ENCODE assay signal across 11 mouse cellular contexts in the genomic region with DNA sequence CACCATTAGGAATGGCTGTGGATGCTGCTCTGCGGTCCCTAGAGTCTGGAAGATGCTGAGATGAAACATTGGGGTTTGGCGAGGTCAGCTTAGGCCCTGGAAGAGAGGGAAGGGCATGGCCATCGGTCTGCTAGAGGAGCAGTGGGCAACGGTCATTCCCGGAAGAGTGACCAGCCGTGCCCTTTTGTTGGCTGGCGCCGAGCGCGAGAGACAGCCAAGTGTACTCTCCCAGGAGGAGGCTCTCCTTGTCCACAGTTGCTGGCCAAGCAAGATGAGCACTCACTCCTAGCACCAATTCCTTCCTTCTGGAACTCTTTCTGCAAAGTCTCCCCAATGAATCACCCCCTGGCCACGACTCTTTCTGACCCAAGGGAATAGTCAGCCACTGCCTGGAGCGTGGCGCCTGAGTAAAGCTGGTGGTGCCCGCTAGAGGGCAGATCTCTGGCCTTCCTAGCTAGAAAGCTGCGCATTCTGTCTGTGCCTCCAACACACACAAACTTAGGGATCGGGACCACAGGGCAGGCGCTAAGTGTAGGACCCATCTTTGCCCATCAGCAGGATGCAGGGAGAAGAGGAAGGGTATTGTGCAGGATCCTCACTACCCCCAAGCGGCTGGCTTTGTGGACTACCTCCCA. TPM values are rescaled to one million over a fixed set of nuclear protein-coding genes. Genes with fewer than 3 reads are reported as not detected.
DNase-seq lines count a peak whose midpoint lies in the region; ATAC-seq and TF ChIP-seq lines count a peak whose summit lies in the region.
"Had no signal": no experiment of that assay in that cellular context is flagged by ENCODE, and none has a peak within 500 bp of the region (broad histone marks: within the 10 kb centered on the region; RNA-seq: fewer than 3 reads in every experiment).

No protein-coding gene starts in this region.

- no peaks in the 10 kb centered on the region for H3K36me3 ChIP-seq in testis, adult 2 months (ENCODE audit: control insufficient read depth, insufficient read depth, low read length)
- H3K36me3 ChIP-seq in kidney, postnatal 0 days (ENCODE audit: insufficient read depth, low read length) = no peaks in the 10 kb centered on the region
- no peaks in the 10 kb centered on the region for H3K36me3 ChIP-seq in stomach, embryonic 16.5 days (ENCODE audit: control insufficient read depth, insufficient read depth, low read length)
- H3K36me3 ChIP-seq: liver, embryonic 13.5 days had no signal

- H3K27ac ChIP-seq in cerebellum, adult 2 months (ENCODE audit: insufficient read depth, low read length) = no peak overlapping the region
- H3K27ac ChIP-seq in testis, adult 2 months (ENCODE audit: control insufficient read depth, insufficient read depth, low read depth, low read length) = no peak overlapping the region
- H3K27ac ChIP-seq in kidney, postnatal 0 days = no peak overlapping the region
- H3K27ac ChIP-seq in stomach, embryonic 16.5 days (ENCODE audit: low read length) = no peak overlapping the region
- H3K27ac ChIP-seq: liver, embryonic 13.5 days had no signal

- H3K9me3 ChIP-seq in kidney, postnatal 0 days (replicated peaks; ENCODE audit: low read length) = no peaks in the 10 kb centered on the region
- no peaks in the 10 kb centered on the region for H3K9me3 ChIP-seq in stomach, embryonic 16.5 days (replicated peaks; ENCODE audit: control insufficient read depth, low read length)
- H3K9me3 ChIP-seq: liver, embryonic 13.5 days had no signal

- no peak overlapping the region for H3K9ac ChIP-seq in kidney, postnatal 0 days (ENCODE audit: low read depth, low read length)
- H3K9ac ChIP-seq in stomach, embryonic 16.5 days (ENCODE audit: low read length) = no peak overlapping the region
- H3K9ac ChIP-seq: liver, embryonic 13.5 days had no signal

- 52% methylated on average over 18 of the region's 18 CpGs for WGBS in cerebellum, adult 2 months
- WGBS in kidney, postnatal 0 days = 58% methylated on average over 18 of the region's 18 CpGs
- 55% methylated on average over 18 of the region's 18 CpGs for WGBS in stomach, embryonic 16.5 days

- H3K4me1 ChIP-seq in cerebellum, adult 2 months (ENCODE audit: control insufficient read depth, insufficient read depth, low read length) = no peaks in the 10 kb centered on the region
- peaks cover 14% of the 10 kb centered on the region for H3K4me1 ChIP-seq in testis, adult 2 months (ENCODE audit: control insufficient read depth, insufficient read depth, low read length)
- no peaks in the 10 kb centered on the region for H3K4me1 ChIP-seq in kidney, postnatal 0 days (replicated peaks; ENCODE audit: insufficient read depth, low read length)
- H3K4me1 ChIP-seq in stomach, embryonic 16.5 days (ENCODE audit: control insufficient read depth, insufficient read depth, low read length) = no peaks in the 10 kb centered on the region

- no peaks in the 10 kb centered on the region for H3K27me3 ChIP-seq in cerebellum, adult 2 months (ENCODE audit: control insufficient read depth, insufficient read depth, low read length)
- H3K27me3 ChIP-seq in testis, adult 2 months (ENCODE audit: control insufficient read depth, insufficient read depth, low read length) = no peaks in the 10 kb centered on the region
- peaks cover 4% of the 10 kb centered on the region for H3K27me3 ChIP-seq in kidney, postnatal 0 days (ENCODE audit: insufficient read depth, low read length)
- H3K27me3 ChIP-seq in stomach, embryonic 16.5 days (ENCODE audit: control insufficient read depth, insufficient read depth, low read length) = peaks cover 9% of the 10 kb centered on the region

- no peak overlapping the region for H3K4me2 ChIP-seq in kidney, postnatal 0 days (ENCODE audit: low read length)
- H3K4me2 ChIP-seq in stomach, embryonic 16.5 days (ENCODE audit: low read depth, low read length) = no peak overlapping the region
- H3K4me2 ChIP-seq: liver, embryonic 13.5 days had no signal

- H3K4me3 ChIP-seq in cerebellum, adult 2 months (replicated peaks; ENCODE audit: insufficient read depth, low read depth, low read length) = no peak overlapping the region
- H3K4me3 ChIP-seq in testis, adult 2 months (ENCODE audit: control insufficient read depth, low read depth, low read length) = no peak overlapping the region
- no peak overlapping the region for H3K4me3 ChIP-seq in kidney, postnatal 0 days (replicated peaks; ENCODE audit: low read depth, low read length)
- no peak overlapping the region for H3K4me3 ChIP-seq in stomach, embryonic 16.5 days (replicated peaks; ENCODE audit: low read length)
- H3K4me3 ChIP-seq: liver, embryonic 13.5 days had no signal

- DNase-seq in cerebellum, adult 2 months = no peak
- no peak for DNase-seq in cerebellum, postnatal 4 days (ENCODE audit: low spot score in 2 of 2)
- no peak for DNase-seq in testis, postnatal 10 days (ENCODE audit: low spot score)
- peak; percentile 18 for DNase-seq in kidney, postnatal 0 days (ENCODE audit: low spot score)
- no peak for DNase-seq in right cerebral cortex, adult 2 months (ENCODE audit: low spot score in 2 of 2)
- DNase-seq: cerebellum, adult 9-10 months; liver, embryonic 13.5 days had no signal

- ATAC-seq in kidney, postnatal 0 days (replicated peaks; ENCODE audit: low FRiP score, low read depth) = no peak
- peak; percentile 33; the same call in 1 of the 2 replicates for ATAC-seq in stomach, embryonic 16.5 days (ENCODE audit: insufficient read depth, low FRiP score)
- no peak for ATAC-seq in erythroid progenitor cell, adult 5-6 weeks (replicated peaks; ENCODE audit: low FRiP score, poor library complexity, severe bottlenecking)

- TF ChIP-seq POLR2A in cerebellum, adult 2 months (IDR thresholded peaks at IDR 0.05; ENCODE audit: borderline replicate concordance, insufficient read depth, low read length) = no peak
- no peak for TF ChIP-seq POLR2A in testis, adult 2 months (IDR thresholded peaks at IDR 0.05; ENCODE audit: control insufficient read depth, low read depth, low read length)

- TF ChIP-seq CTCF in cerebellum, adult 2 months (IDR thresholded peaks at IDR 0.05; ENCODE audit: borderline replicate concordance, insufficient read depth, low read depth, low read length) = peak; percentile 34; the same call in 1 of the 2 replicates
- peak; percentile 44; the same call in 1 of the 2 replicates for TF ChIP-seq CTCF in testis, adult 2 months (IDR thresholded peaks at IDR 0.05; ENCODE audit: control insufficient read depth, insufficient read depth, insufficient replicate concordance, low read depth, low read length)
- TF ChIP-seq CTCF in kidney, postnatal 0 days (IDR thresholded peaks at IDR 0.05; ENCODE audit: low read depth) = peak; percentile 55

RNA-seq across cellular contexts. Expression of gene Fitm2, which starts 7.9 kb away (rescaled TPM):
- 20.2 and 21.5 TPM in 2 replicates for polyA plus RNA-seq in cerebellum, adult 2 months (2012; rRNA removed)
- polyA plus RNA-seq in testis, adult 2 months (2012; rRNA removed) = 3.4 and 3.6 TPM in 2 replicates
- polyA plus RNA-seq in kidney, postnatal 0 days (2015; fragmentation: Nextera tagmentation; extraction: Ambion mirVana) = 10.3 and 10.4 TPM in 2 replicates
- 11.6 and 12.1 TPM in 2 replicates for polyA plus RNA-seq in stomach, embryonic 16.5 days (2015; fragmentation: Nextera tagmentation; extraction: Ambion mirVana)
- total RNA-seq in erythroid progenitor cell, adult 5-6 weeks (2015; ENCODE audit: low replicate concordance) = 1.1 TPM in 1 of 2 replicates, not detected in the other
- 0.26 and 1.7 TPM in 2 replicates for total RNA-seq in erythroid progenitor cell, adult 5-6 weeks (2017; ENCODE audit: low replicate concordance)

RNA-seq across cellular contexts. Expression of gene R3hdml, which starts 11.8 kb away (rescaled TPM):
- polyA plus RNA-seq in cerebellum, adult 2 months (2012; rRNA removed) = not detected in 2 replicates
- not detected in 2 replicates for polyA plus RNA-seq in testis, adult 2 months (2012; rRNA removed)
- polyA plus RNA-seq in kidney, postnatal 0 days (2015; fragmentation: Nextera tagmentation; extraction: Ambion mirVana) = 27.4 and 29.8 TPM in 2 replicates
- not detected in 2 replicates for polyA plus RNA-seq in stomach, embryonic 16.5 days (2015; fragmentation: Nextera tagmentation; extraction: Ambion mirVana)
- not detected in 2 replicates for total RNA-seq in erythroid progenitor cell, adult 5-6 weeks (2015; ENCODE audit: low replicate concordance)
- not detected in 2 replicates for total RNA-seq in erythroid progenitor cell, adult 5-6 weeks (2017; ENCODE audit: low replicate concordance)
- polyA plus RNA-seq: heart, embryonic 14.5 days; liver, embryonic 13.5 days had no signal

RNA-seq across cellular contexts. Expression of gene Hnf4a, which starts 26.3 kb away (rescaled TPM):
- 0.02 and 0.03 TPM in 2 replicates for polyA plus RNA-seq in cerebellum, adult 2 months (2012; rRNA removed)
- polyA plus RNA-seq in testis, adult 2 months (2012; rRNA removed) = 0.07 and 0.10 TPM in 2 replicates
- 21.6 and 24.3 TPM in 2 replicates for polyA plus RNA-seq in kidney, postnatal 0 days (2015; fragmentation: Nextera tagmentation; extraction: Ambion mirVana)
- 34.1 and 41.4 TPM in 2 replicates for polyA plus RNA-seq in stomach, embryonic 16.5 days (2015; fragmentation: Nextera tagmentation; extraction: Ambion mirVana)
- not detected in 2 replicates for total RNA-seq in erythroid progenitor cell, adult 5-6 weeks (2015; ENCODE audit: low replicate concordance)
- not detected in 2 replicates for total RNA-seq in erythroid progenitor cell, adult 5-6 weeks (2017; ENCODE audit: low replicate concordance)
- polyA plus RNA-seq: heart, embryonic 14.5 days had no signal

RNA-seq across cellular contexts. Expression of gene Gdap1l1, which starts 42.0 kb away (rescaled TPM):
- 126 and 128 TPM in 2 replicates for polyA plus RNA-seq in cerebellum, adult 2 months (2012; rRNA removed)
- polyA plus RNA-seq in testis, adult 2 months (2012; rRNA removed) = 0.16 and 0.18 TPM in 2 replicates
- polyA plus RNA-seq in kidney, postnatal 0 days (2015; fragmentation: Nextera tagmentation; extraction: Ambion mirVana) = 0.64 and 0.74 TPM in 2 replicates
- polyA plus RNA-seq in stomach, embryonic 16.5 days (2015; fragmentation: Nextera tagmentation; extraction: Ambion mirVana) = 5.2 and 5.3 TPM in 2 replicates
- total RNA-seq in erythroid progenitor cell, adult 5-6 weeks (2015; ENCODE audit: low replicate concordance) = not detected in 2 replicates
- total RNA-seq in erythroid progenitor cell, adult 5-6 weeks (2017; ENCODE audit: low replicate concordance) = not detected in 2 replicates

RNA-seq across cellular contexts. Expression of gene Oser1, which starts 55.8 kb away (rescaled TPM):
- 37.7 and 39.4 TPM in 2 replicates for polyA plus RNA-seq in cerebellum, adult 2 months (2012; rRNA removed)
- polyA plus RNA-seq in testis, adult 2 months (2012; rRNA removed) = 209 and 304 TPM in 2 replicates
- polyA plus RNA-seq in kidney, postnatal 0 days (2015; fragmentation: Nextera tagmentation; extraction: Ambion mirVana) = 74.9 and 78.2 TPM in 2 replicates
- polyA plus RNA-seq in stomach, embryonic 16.5 days (2015; fragmentation: Nextera tagmentation; extraction: Ambion mirVana) = 79.0 and 86.1 TPM in 2 replicates
- total RNA-seq in erythroid progenitor cell, adult 5-6 weeks (2015; ENCODE audit: low replicate concordance) = 46.1 and 53.7 TPM in 2 replicates
- 18.8 and 32.0 TPM in 2 replicates for total RNA-seq in erythroid progenitor cell, adult 5-6 weeks (2017; ENCODE audit: low replicate concordance)

Comparison
In these comparisons a context has a peak if more than half of its experiments do, and no peak if none do; other contexts are left out.
1. RNA of gene R3hdml, which starts 11.8 kb away (polyA plus RNA-seq): 27.4 to 29.8 TPM in kidney, postnatal 0 days; not detected in stomach, embryonic 16.5 days, not detected in cerebellum, adult 2 months and not detected in testis, adult 2 months; every median in the first group is over 10 times any median in the second.
2. RNA of gene Hnf4a, which starts 26.3 kb away (polyA plus RNA-seq): 34.1 to 41.4 TPM in stomach, embryonic 16.5 days and 21.6 to 24.3 TPM in kidney, postnatal 0 days; 0.07 to 0.10 TPM in testis, adult 2 months and 0.02 to 0.03 TPM in cerebellum, adult 2 months; every median in the first group is over 10 times any median in the second.
3. Peak in every context shown above with its lines, with median percentiles within 50 percentile points of each other: CTCF ChIP-seq.